Mouse (Mus musculus): ENCODE results near the gene Eps8l3. TPM values are rescaled to one million over a fixed set of nuclear protein-coding genes. Genes with fewer than 3 reads are reported as not detected.
"Not testable (repeated sequence)": the region's sequence is repeated elsewhere in the genome, so short reads cannot be mapped to it uniquely, and the experiment has no call there.

Eps8l3 gene
- total RNA-seq, 2 experiments from 2014 or later, result not detected

- no peak for ATAC-seq (replicated peaks; ENCODE audit: low FRiP score, low TSS enrichment, poor library complexity, severe bottlenecking)
These were observed 26.5 kb upstream of the Eps8l3 start for GRCm38 (mm10) chr3:107850418-107851031.

- no peak for ATAC-seq (replicated peaks; ENCODE audit: low FRiP score, low TSS enrichment, poor library complexity, severe bottlenecking)
These were observed 24.2 kb upstream of the Eps8l3 start for GRCm38 (mm10) chr3:107852786-107853185.

- no peak for ATAC-seq (replicated peaks; ENCODE audit: low FRiP score, low TSS enrichment, poor library complexity, severe bottlenecking)
These were observed 23.5 kb upstream of the Eps8l3 start for GRCm38 (mm10) chr3:107853232-107854181.

- ATAC-seq (replicated peaks; ENCODE audit: low FRiP score, low TSS enrichment, poor library complexity, severe bottlenecking), result no peak
These were observed 21.7 kb upstream of the Eps8l3 start for GRCm38 (mm10) chr3:107855368-107855767.

GRCm38 (mm10) chr3:107857646-107858045 lies 19.4 kb upstream of the Eps8l3 start:
- no peak for ATAC-seq (replicated peaks; ENCODE audit: low FRiP score, low TSS enrichment, poor library complexity, severe bottlenecking)

- not testable (repeated sequence) for ATAC-seq (replicated peaks; ENCODE audit: low FRiP score, low TSS enrichment, poor library complexity, severe bottlenecking)
These were observed 15.5 kb upstream of the Eps8l3 start for GRCm38 (mm10) chr3:107861483-107861882.

GRCm38 (mm10) chr3:107862471-107862870 lies 14.6 kb upstream of the Eps8l3 start:
- no peak for ATAC-seq (replicated peaks; ENCODE audit: low FRiP score, low TSS enrichment, poor library complexity, severe bottlenecking)

- no peak for ATAC-seq (replicated peaks; ENCODE audit: low FRiP score, low TSS enrichment, poor library complexity, severe bottlenecking)
These were observed 13.6 kb upstream of the Eps8l3 start for GRCm38 (mm10) chr3:107863471-107863870.

GRCm38 (mm10) chr3:107863898-107864603 lies 13.0 kb upstream of the Eps8l3 start:
- ATAC-seq (replicated peaks; ENCODE audit: low FRiP score, low TSS enrichment, poor library complexity, severe bottlenecking), result peak; percentile 78

GRCm38 (mm10) chr3:107865364-107866091 lies 11.5 kb upstream of the Eps8l3 start:
- no peak for ATAC-seq (replicated peaks; ENCODE audit: low FRiP score, low TSS enrichment, poor library complexity, severe bottlenecking)

GRCm38 (mm10) chr3:107867086-107867485 lies 9.9 kb upstream of the Eps8l3 start:
- peak; percentile 92 for ATAC-seq (replicated peaks; ENCODE audit: low FRiP score, low TSS enrichment, poor library complexity, severe bottlenecking)

GRCm38 (mm10) chr3:107868452-107868851 lies 8.6 kb upstream of the Eps8l3 start:
- ATAC-seq (replicated peaks; ENCODE audit: low FRiP score, low TSS enrichment, poor library complexity, severe bottlenecking), result no peak

GRCm38 (mm10) chr3:107869097-107869496 lies 7.9 kb upstream of the Eps8l3 start:
- ATAC-seq (replicated peaks; ENCODE audit: low FRiP score, low TSS enrichment, poor library complexity, severe bottlenecking), result no peak

- no peak for ATAC-seq (replicated peaks; ENCODE audit: low FRiP score, low TSS enrichment, poor library complexity, severe bottlenecking)
These were observed 7.1 kb upstream of the Eps8l3 start for GRCm38 (mm10) chr3:107869925-107870324.

- ATAC-seq (replicated peaks; ENCODE audit: low FRiP score, low TSS enrichment, poor library complexity, severe bottlenecking), result no peak
These were observed 3.4 kb upstream of the Eps8l3 start for GRCm38 (mm10) chr3:107873335-107874251.

- ATAC-seq (replicated peaks; ENCODE audit: low FRiP score, low TSS enrichment, poor library complexity, severe bottlenecking), result no peak
These were observed 1.8 kb upstream of the Eps8l3 start for GRCm38 (mm10) chr3:107875231-107875630.

- no peak for ATAC-seq (replicated peaks; ENCODE audit: low FRiP score, low TSS enrichment, poor library complexity, severe bottlenecking)
These were observed 1.0 kb downstream of the Eps8l3 start for GRCm38 (mm10) chr3:107877747-107878736.

All from megakaryocyte-erythroid progenitor cell, adult 5-6 weeks (primary cell).